Mouse (Mus musculus): ENCODE measurements at regions not wholly inside any gene's neighbourhood (a gene's known extent, or its start where the extent isn't known, plus 50 kb on each side); places are given as distances from the start of the nearest gene placed in this dataset.

GRCm38 (mm10) chr5:118494649-118495477 lies 65.6 kb upstream of the Med13l start:
- ATAC-seq: no peak

DNA sequence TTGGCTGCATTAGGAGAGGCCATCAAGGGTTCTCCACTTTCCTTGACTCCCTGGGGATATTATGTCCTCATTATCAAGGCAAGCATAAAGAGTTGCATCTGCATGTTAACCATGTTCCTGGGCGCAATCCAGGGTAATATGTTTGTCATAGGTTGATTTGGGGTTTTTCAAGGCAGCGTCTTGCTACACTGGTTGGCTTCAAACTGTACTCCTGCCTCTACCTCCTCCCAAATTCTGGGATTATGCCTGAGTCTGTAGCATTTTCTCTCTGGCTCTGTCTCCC lies 65.1 kb upstream of the Med13l start:
- DNase-seq (no peak), ATAC-seq (no peak)
- Histone ChIP-seq H3K9ac (no peak overlapping the region), H3K4me3 (ENCODE audit: low read depth, low read length) (no peak overlapping the region), H3K4me1 (ENCODE audit: insufficient read depth) (no peaks in the 10 kb centered on the region), H3K9me3 (ENCODE audit: low read length) (no peaks in the 10 kb centered on the region), H3K4me2 (ENCODE audit: low read depth) (no peak overlapping the region), H3K27me3 (ENCODE audit: insufficient read depth, low read length) (no peaks in the 10 kb centered on the region), H3K36me3 (ENCODE audit: insufficient read depth) (no peaks in the 10 kb centered on the region), H3K27ac (ENCODE audit: low read depth, low read length) (no peak overlapping the region)
- WGBS: 73% methylated on average over 2 of the region's 2 CpGs
- TF ChIP-seq CTCF (IDR thresholded peaks at IDR 0.05; ENCODE audit: low read depth): no peak

More at GRCm38 (mm10) chr5:118494649-118495477, 65.6 kb upstream of the Med13l start:
- no peak overlapping the region for H3K4me2 ChIP-seq (ENCODE audit: low read depth)
- H3K9me3 ChIP-seq (ENCODE audit: low read length): no peaks in the 10 kb centered on the region
- H3K27ac ChIP-seq (ENCODE audit: low read depth, low read length): no peak overlapping the region
- WGBS: 67% methylated on average over 7 of the region's 7 CpGs
- H3K4me1 ChIP-seq (ENCODE audit: insufficient read depth): no peaks in the 10 kb centered on the region
- no peak overlapping the region for H3K4me3 ChIP-seq (ENCODE audit: low read depth, low read length)
- H3K9ac ChIP-seq: no peak overlapping the region
- no peaks in the 10 kb centered on the region for H3K27me3 ChIP-seq (ENCODE audit: insufficient read depth, low read length)
- TF ChIP-seq CTCF (IDR thresholded peaks at IDR 0.05; ENCODE audit: low read depth): no peak
- DNase-seq: no peak
- H3K36me3 ChIP-seq (ENCODE audit: insufficient read depth): no peaks in the 10 kb centered on the region

DNA sequence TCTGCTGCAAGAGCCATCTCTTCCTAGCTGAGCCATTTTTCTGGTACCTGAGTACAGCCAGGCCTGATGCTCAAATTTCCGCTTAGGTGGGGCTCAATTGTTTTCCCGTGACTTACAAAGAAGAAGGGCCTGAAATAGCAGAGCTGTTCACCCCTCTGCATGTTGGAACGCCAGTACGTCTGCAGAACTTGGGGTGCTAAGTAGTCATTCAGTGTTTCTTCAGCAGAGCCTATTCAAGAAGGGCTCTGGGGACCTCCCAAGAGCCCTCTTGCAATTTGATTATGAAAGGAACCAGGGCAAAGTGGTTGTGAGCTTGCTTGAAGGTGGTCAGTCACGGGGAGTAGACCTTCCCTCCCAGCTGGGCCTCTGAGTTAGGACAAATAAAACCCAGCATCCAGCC lies 58.9 kb upstream of the Med13l start:
- Histone ChIP-seq H3K9ac (no peak overlapping the region), H3K4me3 (ENCODE audit: low read depth, low read length) (no peak overlapping the region), H3K9me3 (ENCODE audit: low read length) (no peaks in the 10 kb centered on the region), H3K4me1 (ENCODE audit: insufficient read depth) (no peaks in the 10 kb centered on the region), H3K4me2 (ENCODE audit: low read depth) (no peak overlapping the region), H3K36me3 (ENCODE audit: insufficient read depth) (no peaks in the 10 kb centered on the region), H3K27me3 (ENCODE audit: insufficient read depth, low read length) (no peaks in the 10 kb centered on the region), H3K27ac (ENCODE audit: low read depth, low read length) (no peak overlapping the region)
- no peak for TF ChIP-seq CTCF (IDR thresholded peaks at IDR 0.05; ENCODE audit: low read depth)
- ATAC-seq (no peak), DNase-seq (no peak)
- WGBS: 62% methylated on average over 5 of the region's 5 CpGs

DNA sequence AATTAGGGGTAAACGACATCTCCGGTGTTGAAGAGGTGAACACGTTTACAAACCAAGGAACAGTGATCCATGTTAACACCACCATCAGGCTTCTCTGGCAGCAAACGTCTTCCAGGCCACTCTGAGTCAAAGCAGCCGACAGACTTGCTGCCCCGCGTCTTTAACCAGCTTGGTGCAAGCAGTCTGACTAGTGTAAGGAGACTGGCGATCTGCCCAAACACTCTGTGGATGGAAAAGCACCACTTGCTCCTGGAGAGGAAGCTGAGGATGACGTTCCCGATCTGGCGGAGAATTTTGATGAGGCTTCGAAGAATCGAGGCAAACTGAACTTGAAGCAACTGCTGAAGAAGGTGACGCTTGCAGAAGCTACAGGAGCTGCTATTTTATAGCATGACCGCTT lies 57.5 kb upstream of the Med13l start:
- 40% methylated on average over 15 of the region's 15 CpGs for WGBS
- no peaks in the 10 kb centered on the region for H3K9me3 ChIP-seq (ENCODE audit: low read length)
- H3K27me3 ChIP-seq (ENCODE audit: insufficient read depth, low read length): no peaks in the 10 kb centered on the region
- H3K4me2 ChIP-seq (ENCODE audit: low read depth): no peak overlapping the region
- H3K4me1 ChIP-seq (ENCODE audit: insufficient read depth): no peaks in the 10 kb centered on the region
- H3K27ac ChIP-seq (ENCODE audit: low read depth, low read length): no peak overlapping the region
- DNase-seq (peak; percentile 63), ATAC-seq (no peak)
- H3K36me3 ChIP-seq (ENCODE audit: insufficient read depth): no peaks in the 10 kb centered on the region
- TF ChIP-seq CTCF (IDR thresholded peaks at IDR 0.05; ENCODE audit: low read depth): no peak
- H3K9ac ChIP-seq: no peak overlapping the region
- no peak overlapping the region for H3K4me3 ChIP-seq (ENCODE audit: low read depth, low read length)

DNA sequence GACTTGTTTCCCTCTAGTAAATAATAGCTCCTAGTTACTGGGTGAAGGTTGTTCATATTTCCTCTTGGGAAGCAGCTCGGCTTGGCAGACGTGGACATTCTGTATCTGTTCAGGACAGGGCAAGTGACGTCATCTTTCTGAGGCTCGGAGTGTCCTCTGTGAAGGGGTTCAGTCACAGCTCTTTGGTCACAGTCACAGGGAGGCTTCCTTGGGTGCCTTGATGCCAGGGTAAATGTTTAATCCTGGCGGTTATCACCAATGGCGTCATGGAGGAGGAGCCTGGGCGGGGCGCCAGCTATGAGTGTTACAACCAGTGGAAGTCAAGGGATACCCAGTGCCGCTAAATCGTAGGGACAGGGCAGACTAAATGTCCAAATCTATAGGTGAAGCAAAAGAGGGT lies 56.3 kb upstream of the Med13l start:
- no peak for TF ChIP-seq CTCF (IDR thresholded peaks at IDR 0.05; ENCODE audit: low read depth)
- DNase-seq (no peak), ATAC-seq (no peak)
- no peak overlapping the region for H3K27ac ChIP-seq (ENCODE audit: low read depth, low read length)
- H3K4me2 ChIP-seq (ENCODE audit: low read depth): no peak overlapping the region
- no peak overlapping the region for H3K4me3 ChIP-seq (ENCODE audit: low read depth, low read length)
- H3K36me3 ChIP-seq (ENCODE audit: insufficient read depth): no peaks in the 10 kb centered on the region
- no peak overlapping the region for H3K9ac ChIP-seq
- no peaks in the 10 kb centered on the region for H3K4me1 ChIP-seq (ENCODE audit: insufficient read depth)
- WGBS: 91% methylated on average over 10 of the region's 10 CpGs
- no peaks in the 10 kb centered on the region for H3K27me3 ChIP-seq (ENCODE audit: insufficient read depth, low read length)
- H3K9me3 ChIP-seq (ENCODE audit: low read length): no peaks in the 10 kb centered on the region

- no peak for ATAC-seq
- no peak overlapping the region for H3K4me2 ChIP-seq (ENCODE audit: low read depth)
- DNase-seq: no peak
- H3K4me1 ChIP-seq (ENCODE audit: insufficient read depth): no peaks in the 10 kb centered on the region
- no peak overlapping the region for H3K4me3 ChIP-seq (ENCODE audit: low read depth, low read length)
- no peak for TF ChIP-seq CTCF (IDR thresholded peaks at IDR 0.05; ENCODE audit: low read depth)
- H3K9ac ChIP-seq: no peak overlapping the region
- H3K9me3 ChIP-seq (ENCODE audit: low read length): no peaks in the 10 kb centered on the region
- WGBS: 29% methylated on average over 7 of the region's 7 CpGs
- H3K27me3 ChIP-seq (ENCODE audit: insufficient read depth, low read length): no peaks in the 10 kb centered on the region
- no peak overlapping the region for H3K27ac ChIP-seq (ENCODE audit: low read depth, low read length)
- no peaks in the 10 kb centered on the region for H3K36me3 ChIP-seq (ENCODE audit: insufficient read depth)
These were observed 55.6 kb upstream of the Med13l start for GRCm38 (mm10) chr5:118504926-118505325.

DNA sequence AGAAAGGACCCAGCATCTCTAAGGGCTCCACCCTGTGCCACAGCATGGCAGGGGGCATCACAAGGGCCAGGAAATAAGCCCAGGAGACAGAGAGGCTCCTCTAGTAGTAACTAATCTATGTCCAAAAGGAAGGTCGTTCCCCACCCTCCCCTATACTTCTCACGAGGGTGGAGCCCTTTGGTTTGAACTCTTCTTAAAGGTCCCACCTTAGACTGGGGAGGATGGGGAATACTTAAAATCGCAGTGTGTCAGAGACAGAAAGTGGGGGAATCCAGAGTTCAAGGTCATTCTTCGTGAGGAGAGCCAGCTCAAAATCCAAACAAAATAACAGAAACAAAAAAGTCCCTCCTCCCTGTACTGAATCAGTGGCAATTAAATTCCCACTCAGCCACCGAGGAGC lies 50.6 kb upstream of the Med13l start:
- H3K27ac ChIP-seq (ENCODE audit: low read depth, low read length): no peak overlapping the region
- 54% methylated on average over 5 of the region's 5 CpGs for WGBS

More for the DNA sequence above, 50.6 kb upstream of the Med13l start:
- Histone ChIP-seq H3K27me3 (ENCODE audit: insufficient read depth, low read length) (no peaks in the 10 kb centered on the region), H3K36me3 (ENCODE audit: insufficient read depth) (no peaks in the 10 kb centered on the region), H3K9ac (no peak overlapping the region), H3K9me3 (ENCODE audit: low read length) (no peaks in the 10 kb centered on the region), H3K4me1 (ENCODE audit: insufficient read depth) (peaks cover 18% of the 10 kb centered on the region), H3K4me3 (ENCODE audit: low read depth, low read length) (no peak overlapping the region), H3K4me2 (ENCODE audit: low read depth) (no peak overlapping the region)
- TF ChIP-seq CTCF (IDR thresholded peaks at IDR 0.05; ENCODE audit: low read depth): no peak
- DNase-seq (no peak), ATAC-seq (no peak)

Small RNA genes in the stretch of these regions (microRNA-seq; reads per million reads assigned to microRNA genes)
- gene Gm26455: 0 reads per million in 2 experiments

Measured in forebrain, postnatal 0 days (tissue).